Mouse (Mus musculus) heart, embryonic 11.5 days (tissue): ENCODE measurements around the gene Ccdc97. TPM values are rescaled to one million over a fixed set of nuclear protein-coding genes. Genes with fewer than 3 reads are reported as not detected.

Experiments
- ATAC-seq: fragments of 200-750 bp; cut with Nextera tagmentation; replicated peaks from 2 replicates; pipeline ENCODE4 v1.8.0; 2017; ENCODE audit warnings: moderate library complexity; ENCODE audit not compliant: insufficient number of reproducible peaks, low FRiP score, low TSS enrichment
- H3K27ac ChIP-seq: fragments of 300-500 bp; sonication (generic); 2 replicates; pipeline ENCODE4 v1.5.1; 2014; ENCODE audit warnings: mild to moderate bottlenecking, low read depth, low read length
- H3K27me3 ChIP-seq: fragments of 300-500 bp; sonication (generic); 2 replicates; pipeline ENCODE4 v1.6.1; 2014; ENCODE audit warnings: mild to moderate bottlenecking, low read length, mixed read lengths; ENCODE audit not compliant: control insufficient read depth, insufficient read depth
- H3K36me3 ChIP-seq: fragments of 300-500 bp; sonication (generic); 2 replicates; pipeline ENCODE4 v1.6.1; 2014; ENCODE audit warnings: mild to moderate bottlenecking, low read length, moderate library complexity, mixed read lengths; ENCODE audit not compliant: control insufficient read depth, insufficient read depth
- H3K4me1 ChIP-seq: fragments of 300-500 bp; sonication (generic); 2 replicates; pipeline ENCODE4 v1.6.1; 2014; ENCODE audit warnings: low read length; ENCODE audit not compliant: control insufficient read depth, insufficient read depth
- H3K4me2 ChIP-seq: fragments of 300-500 bp; sonication (generic); 2 replicates; pipeline ENCODE4 v1.6.1; 2014; ENCODE audit warnings: mild to moderate bottlenecking, moderate library complexity
- H3K4me3 ChIP-seq: fragments of 300-500 bp; sonication (generic); 2 replicates; pipeline ENCODE4 v1.5.1; 2014; ENCODE audit warnings: low read depth, low read length
- H3K9ac ChIP-seq: fragments of 300-500 bp; sonication (generic); 2 replicates; pipeline ENCODE4 v1.6.1; 2014; ENCODE audit warnings: mild to moderate bottlenecking, low read depth, low read length, moderate library complexity
- H3K9me3 ChIP-seq: fragments of 300-500 bp; sonication (generic); replicated peaks from 2 replicates; pipeline ENCODE4 v1.6.1; 2016; ENCODE audit warnings: low read length; ENCODE audit not compliant: control insufficient read depth
- whole genome bisulfite sequencing: fragments of 180-500 bp; shearing (Covaris S2); extraction: QIAGEN DNeasy Blood & Tissue Kit; methylation state at CpG from one replicate; pipeline ENCODE4 v1.1.7; 2014; ENCODE audit not compliant: insufficient replicate concordance; 5-methylcytosine and 5-hydroxymethylcytosine counted together
- polyA plus RNA-seq: library from polyadenylated mRNA; unstranded; fragments of >200 nt; fragmentation: Nextera tagmentation; extraction: Ambion mirVana; gene quantifications from 2 replicates; pipeline ENCODE4 v1.2.1, GENCODE M21; 2014

Ccdc97 gene
- polyA plus RNA-seq, 1 experiment from 2014 or later: 25.6 TPM

GRCm38 (mm10) chr7:25707581-25708292 is 11.2 kb downstream of the Ccdc97 start:
- Histone ChIP-seq H3K9me3 (no peaks in the 10 kb centered on the region), H3K9ac (no peak overlapping the region), H3K4me1 (peaks cover 75% of the 10 kb centered on the region), H3K36me3 (peaks cover 6% of the 10 kb centered on the region), H3K27me3 (no peaks in the 10 kb centered on the region), H3K4me2 (no peak overlapping the region), H3K4me3 (no peak overlapping the region), H3K27ac (peak overlapping the region; percentile 71)
- 51% methylated on average over 15 of the region's 15 CpGs for WGBS
- 0 out of 2 replicates have a peak, but pooled peaks have one; percentile 12 for ATAC-seq

- peak overlapping the region; percentile 71; the same call in 1 of the 2 replicates for H3K27ac ChIP-seq
- no peaks in the 10 kb centered on the region for H3K27me3 ChIP-seq
- H3K9ac ChIP-seq: 0 out of 2 replicates have a peak overlapping the region, but pooled peaks have one; percentile 10
- no peak overlapping the region for H3K4me2 ChIP-seq
- WGBS: 56% methylated on average over 7 of the region's 7 CpGs
- no peak for ATAC-seq
- H3K36me3 ChIP-seq: no peaks in the 10 kb centered on the region; the same call in 1 of the 2 replicates
- no peak overlapping the region for H3K4me3 ChIP-seq
- H3K9me3 ChIP-seq: 0 out of 2 replicates have a peak, but pooled peaks cover 3% of the 10 kb centered on the region
- H3K4me1 ChIP-seq: peaks cover 64% of the 10 kb centered on the region
Observed at GRCm38 (mm10) chr7:25706578-25707170, 12.2 kb downstream of the Ccdc97 start.

DNA sequence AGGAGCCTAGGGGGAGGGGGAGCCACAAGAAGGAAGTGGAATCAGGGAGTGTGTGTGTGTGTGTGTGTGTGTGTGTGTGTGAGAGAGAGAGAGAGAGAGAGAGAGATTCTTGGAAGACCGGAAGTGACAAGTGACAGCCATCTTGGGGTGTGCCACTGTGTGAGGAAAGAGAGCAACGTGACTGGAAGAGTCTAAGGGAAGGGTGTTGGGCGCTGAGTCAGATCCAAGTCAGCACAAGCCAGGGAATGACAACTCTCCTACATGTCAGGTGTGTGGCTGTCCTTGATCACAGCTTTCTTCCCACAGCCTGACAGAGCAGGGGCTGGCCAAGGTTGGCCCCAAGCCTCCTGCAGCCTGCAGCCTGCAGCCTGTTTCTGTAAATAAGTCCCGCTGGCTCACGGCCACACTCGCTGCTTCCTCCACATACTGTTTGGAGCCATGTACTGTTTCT is 13.1 kb downstream of the Ccdc97 start:
- WGBS: 59% methylated on average over 6 of the region's 6 CpGs
- Histone ChIP-seq H3K36me3 (no peaks in the 10 kb centered on the region; the same call in 1 of the 2 replicates), H3K4me2 (no peak overlapping the region), H3K4me3 (no peak overlapping the region), H3K9me3 (peaks cover 3% of the 10 kb centered on the region; the same call in 1 of the 2 replicates), H3K27me3 (no peaks in the 10 kb centered on the region), H3K27ac (peak overlapping the region; percentile 50; the same call in 1 of the 2 replicates), H3K9ac (no peak overlapping the region), H3K4me1 (peaks cover 56% of the 10 kb centered on the region)
- no peak for ATAC-seq

GRCm38 (mm10) chr7:25704716-25705364 is 14.0 kb downstream of the Ccdc97 start:
- H3K4me1 ChIP-seq: peaks cover 46% of the 10 kb centered on the region
- peak overlapping the region; percentile 59 for H3K4me2 ChIP-seq
- no peak overlapping the region for H3K27ac ChIP-seq
- 14% methylated on average over 31 of the region's 37 CpGs for WGBS
- H3K4me3 ChIP-seq: peak overlapping the region; percentile 25; the same call in 1 of the 2 replicates
- no peak overlapping the region for H3K9ac ChIP-seq
- peaks cover 2% of the 10 kb centered on the region; the same call in 1 of the 2 replicates for H3K36me3 ChIP-seq
- ATAC-seq: peak; percentile 15; the same call in 1 of the 2 replicates
- peaks cover 4% of the 10 kb centered on the region; the same call in 1 of the 2 replicates for H3K9me3 ChIP-seq
- no peaks in the 10 kb centered on the region for H3K27me3 ChIP-seq

- H3K9ac ChIP-seq: 0 out of 2 replicates have a peak overlapping the region, but pooled peaks have one; percentile 34
- H3K4me2 ChIP-seq: peak overlapping the region; percentile 59
- H3K9me3 ChIP-seq: peaks cover 5% of the 10 kb centered on the region; the same call in 1 of the 2 replicates
- 24% methylated on average over 10 of the region's 10 CpGs for WGBS
- no peak for ATAC-seq
- peaks cover 43% of the 10 kb centered on the region for H3K4me1 ChIP-seq
- no peaks in the 10 kb centered on the region for H3K27me3 ChIP-seq
- H3K4me3 ChIP-seq: no peak overlapping the region
- no peak overlapping the region for H3K27ac ChIP-seq
- peaks cover 3% of the 10 kb centered on the region; the same call in 1 of the 2 replicates for H3K36me3 ChIP-seq
Observed at GRCm38 (mm10) chr7:25703793-25704494, 14.9 kb downstream of the Ccdc97 start.

- ATAC-seq: no peak
- H3K4me2 ChIP-seq: no peak overlapping the region
- no peaks in the 10 kb centered on the region for H3K27me3 ChIP-seq
- peaks cover 5% of the 10 kb centered on the region; the same call in 1 of the 2 replicates for H3K9me3 ChIP-seq
- WGBS: 93% methylated on average over 2 of the region's 2 CpGs
- no peak overlapping the region for H3K4me3 ChIP-seq
- H3K27ac ChIP-seq: no peak overlapping the region
- no peak overlapping the region for H3K9ac ChIP-seq
- peaks cover 32% of the 10 kb centered on the region for H3K4me1 ChIP-seq
- peaks cover 3% of the 10 kb centered on the region; the same call in 1 of the 2 replicates for H3K36me3 ChIP-seq
Observed at GRCm38 (mm10) chr7:25702350-25702749, 16.5 kb downstream of the Ccdc97 start.

- H3K27me3 ChIP-seq: no peaks in the 10 kb centered on the region
Observed at GRCm38 (mm10) chr7:25700732-25701131, 18.2 kb downstream of the Ccdc97 start.

GRCm38 (mm10) chr7:25699851-25700250 is 19.0 kb downstream of the Ccdc97 start:
- no peak for ATAC-seq
- H3K9ac ChIP-seq: no peak overlapping the region
- peaks cover 12% of the 10 kb centered on the region for H3K4me1 ChIP-seq
- 60% methylated on average over 13 of the region's 13 CpGs for WGBS
- H3K36me3 ChIP-seq: peaks cover 3% of the 10 kb centered on the region; the same call in 1 of the 2 replicates
- no peaks in the 10 kb centered on the region for H3K27me3 ChIP-seq
- no peak overlapping the region for H3K4me2 ChIP-seq
- H3K4me3 ChIP-seq: no peak overlapping the region
- no peak overlapping the region for H3K27ac ChIP-seq
- H3K9me3 ChIP-seq: peaks cover 5% of the 10 kb centered on the region; the same call in 1 of the 2 replicates

More at GRCm38 (mm10) chr7:25700732-25701131, 18.2 kb downstream of the Ccdc97 start:
- H3K9ac ChIP-seq: no peak overlapping the region
- no peak for ATAC-seq
- peaks cover 17% of the 10 kb centered on the region for H3K4me1 ChIP-seq
- H3K27ac ChIP-seq: no peak overlapping the region
- no peak overlapping the region for H3K4me3 ChIP-seq
- peaks cover 5% of the 10 kb centered on the region; the same call in 1 of the 2 replicates for H3K9me3 ChIP-seq
- no peak overlapping the region for H3K4me2 ChIP-seq
- WGBS: 74% methylated on average over 12 of the region's 12 CpGs
- peaks cover 3% of the 10 kb centered on the region; the same call in 1 of the 2 replicates for H3K36me3 ChIP-seq
